Mouse (Mus musculus): ENCODE results near the gene Mfsd11. TPM values are rescaled to one million over a fixed set of nuclear protein-coding genes. Genes with fewer than 3 reads are reported as not detected.
"Not testable (repeated sequence)": the region's sequence is repeated elsewhere in the genome, so short reads cannot be mapped to it uniquely, and the experiment has no call there.

Gene Mfsd11
- total RNA-seq, 2 experiments from 2014 or later: 35.2 to 49.6 TPM

GRCm38 (mm10) chr11:116843261-116844233 is 8.7 kb upstream of the Mfsd11 start, which contains the start of the genes Mettl23 and Jmjd6:
TSS of gene Mettl23 (plus strand) at chr11:116843278.
TSS of gene Jmjd6 (minus strand) at chr11:116843449.
- intact Hi-C loops (cut with DNase I): loop anchor here (1.0 kb wide), 1 partner anchor 10 kb away; the partner anchor contains the start of gene Srsf2
- DNase-seq (ENCODE audit: low spot score in 2 of 2): peak; percentile 97 to 99

- no peak for DNase-seq (ENCODE audit: low spot score in 2 of 2)
- intact Hi-C loops (cut with DNase I): no loop called here
Measured at GRCm38 (mm10) chr11:116846593-116847181, 5.6 kb upstream of the Mfsd11 start.

GRCm38 (mm10) chr11:116847187-116848085 is 4.8 kb upstream of the Mfsd11 start:
- intact Hi-C loops (cut with DNase I): no loop called here
- no peak for DNase-seq (ENCODE audit: low spot score in 2 of 2)

- intact Hi-C loops (cut with DNase I): no loop called here
Measured at GRCm38 (mm10) chr11:116848086-116848876, 4.0 kb upstream of the Mfsd11 start.

GRCm38 (mm10) chr11:116848877-116849178 is 3.4 kb upstream of the Mfsd11 start:
- DNase-seq (ENCODE audit: low spot score in 2 of 2); intact Hi-C loops (cut with DNase I): not testable (repeated sequence)

More at GRCm38 (mm10) chr11:116848086-116848876, 4.0 kb upstream of the Mfsd11 start:
- no peak for DNase-seq (ENCODE audit: low spot score in 2 of 2)

- intact Hi-C loops (cut with DNase I): no loop called here
- DNase-seq (ENCODE audit: low spot score in 2 of 2): no peak
Measured at GRCm38 (mm10) chr11:116849587-116849986, 2.7 kb upstream of the Mfsd11 start.

GRCm38 (mm10) chr11:116850085-116850484 is 2.2 kb upstream of the Mfsd11 start:
- intact Hi-C loops (cut with DNase I): no loop called here
- DNase-seq (ENCODE audit: low spot score in 2 of 2): no peak

GRCm38 (mm10) chr11:116850833-116851477 is 1.3 kb upstream of the Mfsd11 start:
- no peak for DNase-seq (ENCODE audit: low spot score in 2 of 2)
- intact Hi-C loops (cut with DNase I): no loop called here

GRCm38 (mm10) chr11:116851576-116852290 is 507 bp upstream of the Mfsd11 start:
- DNase-seq (ENCODE audit: low spot score in 2 of 2): peak in 1 of 2 experiments; percentile 32
- intact Hi-C loops (cut with DNase I): no loop called here

- intact Hi-C loops (cut with DNase I): loop anchor here (1.0 kb wide), 1 partner anchor 10 kb away; the partner anchor contains the start of genes Jmjd6 and Mettl23
- DNase-seq (ENCODE audit: low spot score in 2 of 2): peak; percentile 98
Measured at GRCm38 (mm10) chr11:116852891-116853511, 761 bp downstream of the Mfsd11 start, which contains the start of gene Srsf2. TSS of gene Srsf2 (minus strand) at chr11:116853094.

- DNase-seq (ENCODE audit: low spot score in 2 of 2): peak; percentile 98 to 99
- intact Hi-C loops (cut with DNase I): loop anchor here (1.0 kb wide), 1 partner anchor 10 kb away; the partner anchor contains the start of genes Jmjd6 and Mettl23
Measured at GRCm38 (mm10) chr11:116853512-116853928, 1.3 kb downstream of the Mfsd11 start.

GRCm38 (mm10) chr11:116854279-116854678 is 2.0 kb downstream of the Mfsd11 start:
- no peak for DNase-seq (ENCODE audit: low spot score in 2 of 2)
- intact Hi-C loops (cut with DNase I): no loop called here

GRCm38 (mm10) chr11:116857183-116857850 is 5.1 kb downstream of the Mfsd11 start:
- no peak for DNase-seq (ENCODE audit: low spot score in 2 of 2)
- intact Hi-C loops (cut with DNase I): no loop called here

- intact Hi-C loops (cut with DNase I): no loop called here
- DNase-seq (ENCODE audit: low spot score in 2 of 2): no peak
Measured at GRCm38 (mm10) chr11:116864444-116864843, 12.2 kb downstream of the Mfsd11 start.

- intact Hi-C loops (cut with DNase I): no loop called here
- no peak for DNase-seq (ENCODE audit: low spot score in 2 of 2)
Measured at GRCm38 (mm10) chr11:116865945-116866585, 13.8 kb downstream of the Mfsd11 start.

GRCm38 (mm10) chr11:116868129-116868528 is 15.9 kb downstream of the Mfsd11 start:
- intact Hi-C loops (cut with DNase I): no loop called here
- DNase-seq (ENCODE audit: low spot score in 2 of 2): peak in 1 of 2 experiments; percentile 36
